Mouse (Mus musculus) embryonic facial prominence, embryonic 11.5 days (tissue): ENCODE measurements around the gene Pom121l2. TPM values are rescaled to one million over a fixed set of nuclear protein-coding genes. Genes with fewer than 3 reads are reported as not detected.
A peak's percentile ranks its signal among the peaks of the same experiment; 100 is the strongest.

Source experiments
- ATAC-seq: fragments of 200-750 bp; cut with Nextera tagmentation; replicated peaks from 2 replicates; pipeline ENCODE4 v1.8.0; 2017; ENCODE audit warnings: low read depth; ENCODE audit not compliant: insufficient number of reproducible peaks, low FRiP score, low TSS enrichment
- DNase-seq: peaks from one replicate; pipeline ENCODE4 v3.0.0-alpha.2; 2015; ENCODE audit warnings: low spot score
- H3K27ac ChIP-seq: fragments of 300-500 bp; sonication (generic); replicated peaks from 2 replicates; pipeline ENCODE4 v1.5.1; 2014; ENCODE audit warnings: mild to moderate bottlenecking, low read depth, low read length, control low read depth
- H3K27me3 ChIP-seq: fragments of 300-500 bp; sonication (generic); 2 replicates; pipeline ENCODE4 v1.6.1; 2014; ENCODE audit warnings: mild to moderate bottlenecking, low read length, moderate library complexity, mixed read lengths; ENCODE audit not compliant: control insufficient read depth, insufficient read depth
- H3K36me3 ChIP-seq: fragments of 300-500 bp; sonication (generic); replicated peaks from 2 replicates; pipeline ENCODE4 v1.6.1; 2014; ENCODE audit warnings: low read depth, mild to moderate bottlenecking, low read length, moderate library complexity, mixed read lengths; ENCODE audit not compliant: control insufficient read depth, insufficient read depth
- H3K4me1 ChIP-seq: fragments of 300-500 bp; sonication (generic); 2 replicates; pipeline ENCODE4 v1.6.1; 2014; ENCODE audit warnings: low read length, mixed read lengths; ENCODE audit not compliant: control insufficient read depth, insufficient read depth
- H3K4me2 ChIP-seq: fragments of 300-500 bp; sonication (generic); 2 replicates; pipeline ENCODE4 v1.6.1; 2014; ENCODE audit warnings: low read depth, mild to moderate bottlenecking, control low read depth, low read length, moderate library complexity
- H3K4me3 ChIP-seq: fragments of 300-500 bp; sonication (generic); 2 replicates; pipeline ENCODE4 v1.5.1; 2014; ENCODE audit warnings: low read depth, low read length, control low read depth
- H3K9ac ChIP-seq: fragments of 300-500 bp; sonication (generic); replicated peaks from 2 replicates; pipeline ENCODE4 v1.6.1; 2014; ENCODE audit warnings: mild to moderate bottlenecking, control low read depth, low read length
- H3K9me3 ChIP-seq: fragments of 300-500 bp; sonication (generic); replicated peaks from 2 replicates; pipeline ENCODE4 v1.6.1; 2016; ENCODE audit warnings: mild to moderate bottlenecking, low read length, inconsistent platforms, mixed read lengths; ENCODE audit not compliant: control insufficient read depth
- WGBS: fragments of 180-500 bp; shearing (Covaris S2); extraction: QIAGEN DNeasy Blood & Tissue Kit; methylation state at CpG from one replicate; pipeline ENCODE4 v1.1.7; 2014; 5-methylcytosine and 5-hydroxymethylcytosine counted together
- polyA plus RNA-seq: library from polyadenylated mRNA; unstranded; fragments of >200 nt; fragmentation: Nextera tagmentation; extraction: Ambion mirVana; gene quantifications from 2 replicates; pipeline ENCODE4 v1.2.1, GENCODE M21; 2014

Pom121l2 gene
- polyA plus RNA-seq, 1 experiment from 2014 or later, result not detected

GRCm38 (mm10) chr13:22014411-22014845, 33.4 kb downstream of the Pom121l2 start:
- Histone ChIP-seq H3K27me3 (peaks cover 25% of the 10 kb centered on the region), H3K4me2 (no peak overlapping the region), H3K4me1 (no peaks in the 10 kb centered on the region), H3K4me3 (no peak overlapping the region), H3K36me3 (no peaks in the 10 kb centered on the region), H3K9ac (no peak overlapping the region), H3K27ac (no peak overlapping the region), H3K9me3 (no peaks in the 10 kb centered on the region)
- WGBS, result 16% methylated on average over 17 of the region's 17 CpGs
- no peak for ATAC-seq
- DNase-seq, result no peak

GRCm38 (mm10) chr13:22015479-22016450, 34.8 kb downstream of the Pom121l2 start:
- Histone ChIP-seq H3K27me3 (peaks cover 14% of the 10 kb centered on the region), H3K4me1 (no peaks in the 10 kb centered on the region), H3K4me3 (no peak overlapping the region), H3K27ac (no peak overlapping the region), H3K4me2 (no peak overlapping the region), H3K9ac (no peak overlapping the region), H3K9me3 (no peaks in the 10 kb centered on the region), H3K36me3 (no peaks in the 10 kb centered on the region)
- ATAC-seq (no peak), DNase-seq (peak; percentile 86)
- 14% methylated on average over 27 of the region's 27 CpGs for WGBS

GRCm38 (mm10) chr13:22019934-22020835, 39.2 kb downstream of the Pom121l2 start:
- no peaks in the 10 kb centered on the region for H3K9me3 ChIP-seq
- WGBS, result under 1% methylated on average over 44 of the region's 44 CpGs
- H3K27ac ChIP-seq, result no peak overlapping the region
- peak overlapping the region; percentile 39 for H3K4me2 ChIP-seq
- no peak overlapping the region for H3K9ac ChIP-seq
- H3K36me3 ChIP-seq, result no peaks in the 10 kb centered on the region
- H3K4me1 ChIP-seq, result no peaks in the 10 kb centered on the region
- ATAC-seq (no peak), DNase-seq (peak; percentile 38)
- H3K27me3 ChIP-seq, result 0 out of 2 replicates have a peak, but pooled peaks cover 2% of the 10 kb centered on the region
- H3K4me3 ChIP-seq, result peak overlapping the region; percentile 44

- Histone ChIP-seq H3K27me3 (0 out of 2 replicates have a peak, but pooled peaks cover 2% of the 10 kb centered on the region), H3K4me2 (peak overlapping the region; percentile 39), H3K9me3 (no peaks in the 10 kb centered on the region), H3K4me3 (peak overlapping the region; percentile 44), H3K36me3 (no peaks in the 10 kb centered on the region), H3K9ac (no peak overlapping the region), H3K27ac (no peak overlapping the region), H3K4me1 (no peaks in the 10 kb centered on the region)
- WGBS, result under 1% methylated on average over 8 of the region's 8 CpGs
- peak; percentile 61; the same call in 1 of the 2 replicates for ATAC-seq
- DNase-seq, result peak; percentile 79
These were observed 39.9 kb downstream of the Pom121l2 start for GRCm38 (mm10) chr13:22020901-22021339.

- Histone ChIP-seq H3K9ac (no peak overlapping the region; the same call in 1 of the 2 replicates), H3K4me1 (no peaks in the 10 kb centered on the region), H3K9me3 (no peaks in the 10 kb centered on the region), H3K27ac (no peak overlapping the region), H3K4me2 (peak overlapping the region; percentile 39), H3K36me3 (no peaks in the 10 kb centered on the region), H3K27me3 (0 out of 2 replicates have a peak, but pooled peaks cover 2% of the 10 kb centered on the region), H3K4me3 (peak overlapping the region; percentile 44)
- DNase-seq (peak; percentile 47), ATAC-seq (peak; percentile 36; the same call in 1 of the 2 replicates)
- WGBS, result under 1% methylated on average over 11 of the region's 11 CpGs
These were observed 40.6 kb downstream of the Pom121l2 start for GRCm38 (mm10) chr13:22021581-22021980.

- no peaks in the 10 kb centered on the region for H3K9me3 ChIP-seq
- H3K4me2 ChIP-seq, result peak overlapping the region; percentile 39
- DNase-seq, result peak; percentile 91
- peak overlapping the region; percentile 44 for H3K4me3 ChIP-seq
- no peaks in the 10 kb centered on the region for H3K36me3 ChIP-seq
- H3K9ac ChIP-seq, result no peak overlapping the region; the same call in 1 of the 2 replicates
- WGBS, result under 1% methylated on average over 9 of the region's 9 CpGs
- 0 out of 2 replicates have a peak, but pooled peaks cover 2% of the 10 kb centered on the region for H3K27me3 ChIP-seq
- ATAC-seq, result no peak; the same call in 1 of the 2 replicates
- no peak overlapping the region for H3K27ac ChIP-seq
- H3K4me1 ChIP-seq, result no peaks in the 10 kb centered on the region
These were observed 41.2 kb downstream of the Pom121l2 start for GRCm38 (mm10) chr13:22022241-22022640.

- no peak for ATAC-seq
- Histone ChIP-seq H3K27me3 (no peaks in the 10 kb centered on the region), H3K27ac (no peak overlapping the region), H3K4me1 (no peaks in the 10 kb centered on the region), H3K4me3 (peak overlapping the region; percentile 40), H3K9me3 (no peaks in the 10 kb centered on the region), H3K4me2 (peak overlapping the region; percentile 55), H3K9ac (peak overlapping the region; percentile 44), H3K36me3 (no peaks in the 10 kb centered on the region)
- 1% methylated on average over 35 of the region's 35 CpGs for WGBS
- DNase-seq, result peak; percentile 95
These were observed 45.4 kb downstream of the Pom121l2 start for GRCm38 (mm10) chr13:22026058-22027031.
